Mouse (Mus musculus) layer of hippocampus, adult 9-10 months (tissue): Measurements from ENCODE around the gene Tbc1d22b.
"Not testable (repeated sequence)": the region's sequence is repeated elsewhere in the genome, so short reads cannot be mapped to it uniquely, and the experiment has no call there.

Experiments used
- DNase-seq: peaks from one replicate; pipeline ENCODE4 v3.0.0; 2022; ENCODE audit warnings: low spot score

Gene Tbc1d22b

DNA sequence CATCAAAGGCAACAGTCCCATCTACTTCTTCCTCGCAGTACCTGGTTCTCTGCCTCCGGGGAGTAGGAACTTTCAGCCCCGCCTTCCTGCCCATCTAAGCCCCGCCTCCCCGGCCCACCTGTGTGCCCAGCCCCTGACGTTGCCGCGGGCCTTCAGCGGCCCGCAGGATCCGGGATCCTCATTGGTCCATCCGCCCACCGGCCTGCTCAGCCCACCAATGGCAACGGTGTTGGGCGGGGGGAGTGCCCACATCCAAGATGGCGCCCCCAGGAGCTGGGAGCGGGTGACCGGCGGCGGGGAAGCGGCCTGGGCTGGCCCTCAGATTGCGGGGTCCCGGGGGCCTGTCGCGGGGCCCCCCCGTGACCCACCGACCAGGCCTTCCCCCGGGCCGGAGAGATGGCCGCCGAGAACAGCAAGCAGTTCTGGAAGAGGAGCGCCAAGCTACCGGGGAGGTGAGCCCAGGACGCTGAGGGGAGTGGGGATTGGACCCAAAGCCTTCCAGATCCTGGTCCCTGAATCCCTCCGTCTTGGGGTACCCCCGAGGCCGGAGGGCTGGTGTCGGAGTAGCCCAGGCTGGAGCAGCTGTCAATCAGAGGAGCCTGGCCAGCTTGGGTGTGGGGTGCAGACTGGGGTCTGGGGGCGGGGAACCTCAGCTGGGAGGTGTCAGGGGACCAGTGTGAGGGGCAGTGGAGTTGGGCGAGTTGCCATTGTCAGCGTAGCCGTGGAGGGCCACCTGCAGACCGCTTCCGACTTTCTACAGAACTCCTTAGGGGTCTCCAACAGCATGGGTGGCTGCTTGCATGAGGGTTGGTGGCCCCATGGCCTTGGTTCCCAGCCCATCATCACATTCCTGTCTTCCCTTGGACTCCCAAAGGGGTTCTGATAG lies at the start of gene Tbc1d22b, which contains the start of gene Gm17657:
Tbc1d22b (plus strand) TSS at position 243 of the 886 bp plus-strand sequence.
Gm17657 (minus strand) TSS at position 96 of the 886 bp plus-strand sequence.
- peak; percentile 81 for DNase-seq

DNA sequence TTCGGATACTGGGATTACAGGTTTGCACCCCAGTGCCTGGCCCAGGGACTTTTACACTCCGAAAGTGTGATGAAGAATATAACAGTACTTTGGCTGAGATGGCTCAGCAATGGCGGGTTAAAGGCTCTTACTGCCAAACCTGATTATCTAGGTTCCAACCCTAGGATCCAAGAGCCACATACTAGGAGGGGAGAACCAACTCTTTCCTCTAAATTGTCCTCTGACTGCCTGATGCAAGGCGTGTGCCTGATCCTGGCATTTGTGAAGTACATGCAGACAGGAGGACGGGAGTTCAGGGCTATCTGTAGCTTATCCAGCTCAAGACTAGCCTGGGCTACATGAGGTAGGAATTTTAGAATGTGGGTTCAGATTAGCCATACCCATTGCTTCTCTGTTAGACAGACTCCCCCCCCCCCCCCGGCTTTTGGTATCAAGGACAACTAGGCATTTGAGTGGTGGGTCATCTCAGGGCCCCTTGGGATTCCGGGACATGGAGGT lies 49.3 kb upstream of the Tbc1d22b start:
- DNase-seq = no peak

DNA sequence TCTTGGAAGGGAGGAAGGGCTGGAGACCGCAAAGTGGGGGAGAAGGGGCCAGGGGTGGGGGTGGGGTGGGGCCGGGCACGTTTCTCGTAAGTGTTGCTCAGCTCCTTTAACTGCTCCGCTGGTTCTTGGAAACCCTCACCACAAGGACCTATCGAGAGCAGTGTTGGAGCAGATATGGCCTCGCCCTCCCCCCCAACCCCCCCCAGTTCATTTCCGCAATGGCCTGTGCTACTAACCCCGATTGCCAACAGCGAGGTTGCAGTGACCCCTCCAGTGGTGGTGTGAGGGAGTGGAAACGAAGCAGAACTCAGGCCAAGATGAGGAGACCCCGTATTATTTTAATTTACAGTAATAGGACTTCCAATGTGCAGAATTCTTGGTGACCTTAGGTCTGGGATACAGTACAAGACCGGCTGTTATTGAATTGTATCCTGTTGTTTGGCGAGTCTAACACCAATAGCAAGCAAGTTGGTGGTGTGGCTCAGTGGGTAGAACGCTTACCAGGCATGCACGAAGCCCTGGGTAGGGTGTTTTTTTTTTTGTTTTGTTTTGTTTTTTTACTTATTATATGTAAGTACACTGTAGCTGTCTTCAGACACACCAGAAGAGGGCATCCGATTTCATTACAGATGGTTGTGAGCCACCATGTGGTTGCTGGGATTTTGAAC lies 48.6 kb upstream of the Tbc1d22b start:
- no peak for DNase-seq

DNA sequence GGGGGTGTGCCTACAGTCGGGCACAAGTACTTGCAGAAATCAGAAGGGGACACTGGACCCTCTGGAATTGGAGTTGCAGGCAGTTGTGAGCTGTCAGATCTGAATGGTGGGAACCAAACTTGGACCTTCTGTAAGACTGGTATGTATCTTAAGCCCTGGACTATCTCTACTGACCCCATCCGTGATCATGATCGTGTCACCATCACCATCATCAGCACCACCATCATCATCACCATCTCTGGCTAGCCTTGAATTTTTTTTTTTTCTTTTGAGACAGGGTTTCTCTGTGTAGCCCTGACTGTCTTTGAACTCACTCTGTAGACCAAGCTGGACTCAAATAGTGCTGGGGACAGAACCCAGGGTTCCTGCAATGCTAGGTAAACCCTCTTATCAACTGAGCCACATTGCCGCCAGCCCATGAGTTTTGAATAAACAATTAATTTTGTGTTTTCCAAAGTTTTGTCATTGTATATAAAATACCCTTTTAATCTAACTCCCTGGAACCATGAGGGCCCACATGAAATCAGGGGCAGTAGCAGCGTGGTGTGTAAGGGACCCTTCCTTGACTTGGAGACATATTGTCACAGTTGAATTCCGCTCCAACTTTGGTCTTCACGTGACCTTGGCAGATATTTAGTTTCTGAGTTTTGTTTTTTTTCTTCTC lies 47.4 kb upstream of the Tbc1d22b start:
- no peak for DNase-seq

DNA sequence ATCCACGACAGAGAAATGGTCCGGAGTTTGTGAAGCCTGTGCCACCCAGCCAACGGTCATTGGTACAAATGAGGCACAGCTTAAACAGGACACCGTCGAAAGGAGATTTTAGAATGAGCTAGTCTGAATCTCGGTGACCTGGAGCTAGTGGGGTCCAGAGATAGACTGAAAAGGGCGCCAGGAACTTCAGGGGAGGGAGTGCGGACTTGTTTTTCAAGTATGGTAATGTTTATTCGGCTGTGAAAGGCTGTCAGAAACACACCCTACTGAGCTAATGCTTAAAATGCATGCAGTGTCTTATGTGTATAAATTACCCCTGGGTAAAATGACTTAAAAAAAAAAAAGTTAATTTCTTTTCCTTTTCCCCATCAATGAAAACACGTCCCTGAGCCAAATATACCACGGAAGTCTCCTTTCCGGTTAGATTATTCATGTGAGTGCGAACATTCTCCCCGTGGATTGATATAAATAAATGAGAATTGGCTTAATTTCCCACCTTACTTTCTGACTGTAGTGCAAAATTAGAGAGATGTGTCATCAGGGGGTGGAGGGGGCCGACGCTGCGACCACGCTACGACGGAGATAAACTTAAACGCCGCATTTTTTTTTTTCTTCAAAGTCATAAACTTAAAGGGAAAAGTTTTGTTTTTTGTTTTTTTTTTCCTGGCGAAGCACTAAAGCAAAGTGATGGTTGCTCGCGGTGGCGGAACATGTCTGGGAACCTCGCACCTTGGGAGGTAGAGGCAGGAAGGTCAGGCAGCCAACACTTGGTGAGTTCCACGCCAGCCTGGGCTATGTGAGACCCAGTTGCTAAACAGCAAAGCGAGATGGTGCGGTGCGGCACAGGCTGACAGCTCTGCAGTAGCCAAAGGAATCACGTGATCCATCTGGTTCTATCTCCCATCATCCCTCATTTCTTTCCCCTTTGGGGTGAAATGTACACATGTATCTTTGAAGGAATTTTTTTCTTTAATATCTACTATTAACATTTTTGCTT lies 46.6 kb upstream of the Tbc1d22b start:
- DNase-seq = no peak

DNA sequence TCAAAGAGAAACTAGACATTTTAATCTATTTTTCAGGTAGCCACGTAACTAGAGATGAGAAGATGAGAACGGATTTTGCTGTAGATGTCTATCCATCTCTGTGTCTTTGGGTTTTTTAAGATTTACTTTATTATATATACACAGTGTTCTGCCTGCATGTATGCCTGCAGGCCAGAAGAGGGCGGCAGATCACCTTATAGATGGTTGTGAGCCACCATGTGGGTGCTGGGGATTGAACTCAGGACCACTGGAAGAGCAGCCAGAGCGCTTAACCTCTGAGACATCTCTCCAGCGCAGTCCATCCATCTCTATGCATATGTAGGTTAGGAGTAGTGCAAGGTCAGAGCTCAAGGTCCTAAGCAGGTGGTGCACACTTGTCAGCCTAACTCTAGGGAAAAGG lies 45.9 kb upstream of the Tbc1d22b start:
- no peak for DNase-seq

DNA sequence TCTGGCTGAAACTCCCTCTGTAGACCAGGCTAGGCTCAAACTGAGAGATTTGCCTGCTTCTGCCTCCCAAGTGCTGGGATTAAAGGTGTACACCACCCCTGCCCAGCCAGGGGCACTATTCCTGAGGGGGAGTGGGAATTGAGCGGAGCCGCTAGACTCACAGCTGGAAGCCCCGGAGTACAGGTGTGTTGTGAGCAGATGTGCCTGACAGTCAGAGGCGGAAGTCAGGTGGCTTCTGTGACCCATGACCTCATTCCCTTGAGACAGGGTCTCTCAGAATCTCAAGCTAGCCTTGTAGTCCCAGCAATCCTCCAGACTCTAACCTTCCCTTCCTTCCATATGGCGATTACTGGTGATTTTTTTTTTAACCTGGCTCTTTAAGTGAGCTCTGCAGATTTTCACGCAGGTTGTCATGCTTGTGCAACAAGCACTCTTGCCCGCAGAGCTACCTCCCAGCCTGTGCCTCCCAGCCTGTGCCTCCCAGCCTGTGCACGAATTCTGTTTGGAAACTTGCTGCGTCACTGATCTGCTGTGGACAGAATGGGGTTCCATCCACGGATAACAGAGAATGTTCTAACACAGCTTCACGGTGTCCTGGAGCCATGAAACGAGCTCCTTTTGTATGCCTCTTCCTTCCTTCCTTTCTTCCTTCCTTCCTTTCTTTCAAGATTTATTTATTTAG lies 40.5 kb upstream of the Tbc1d22b start:
- DNase-seq = no peak

DNA sequence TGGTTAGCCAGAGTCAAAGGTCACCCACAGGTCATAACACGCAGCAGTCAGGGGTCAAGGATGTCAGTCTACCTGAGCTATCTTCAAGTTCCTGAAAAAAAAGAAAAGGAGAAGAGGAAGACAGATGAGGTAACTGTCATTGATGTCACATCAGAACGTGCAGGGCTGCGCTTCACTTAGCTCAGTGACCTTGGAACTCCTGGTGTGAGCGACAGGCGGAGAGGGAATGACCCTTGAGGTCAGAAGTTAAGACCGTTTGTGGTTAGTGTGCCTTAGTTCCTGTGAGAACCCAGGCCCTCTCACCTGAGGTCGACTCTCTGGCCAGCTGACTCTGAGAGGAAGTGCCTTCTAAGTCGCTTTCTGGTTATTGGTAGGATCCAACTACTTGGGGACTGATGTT lies 38.9 kb upstream of the Tbc1d22b start:
- no peak for DNase-seq

DNA sequence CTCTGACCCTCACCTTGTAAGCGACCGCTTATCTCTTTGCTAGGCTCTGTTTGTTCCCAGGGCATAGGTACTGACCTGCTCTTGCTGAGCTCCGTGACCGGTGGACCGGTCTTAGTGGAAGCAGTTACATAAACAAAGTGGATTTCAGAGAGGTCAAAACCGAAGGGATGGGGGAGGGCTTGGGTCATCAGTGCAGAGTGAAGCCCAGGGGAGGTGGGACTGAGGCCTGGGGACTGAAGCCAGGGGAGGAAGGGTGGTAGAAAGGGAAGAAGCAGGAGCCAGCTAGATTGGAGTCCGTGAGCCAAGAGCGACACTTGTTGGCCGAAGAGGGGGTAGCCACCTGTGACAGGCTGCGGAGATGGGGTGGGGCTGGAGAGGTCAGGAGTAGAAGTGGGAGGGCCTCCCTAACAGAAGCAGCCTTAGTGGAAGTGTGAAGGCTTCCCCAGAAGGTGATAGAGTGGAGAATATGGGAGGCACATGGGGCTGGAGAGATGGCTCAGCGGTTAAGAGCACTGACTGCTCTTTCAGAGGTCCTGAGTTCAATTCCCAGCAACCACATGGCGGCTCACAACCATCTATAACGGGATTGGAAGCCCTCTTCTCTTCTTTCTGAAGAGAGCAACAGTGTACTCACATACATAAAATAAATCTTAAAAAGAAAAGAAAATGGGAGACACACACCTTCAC lies 36.4 kb upstream of the Tbc1d22b start:
- no peak for DNase-seq

DNA sequence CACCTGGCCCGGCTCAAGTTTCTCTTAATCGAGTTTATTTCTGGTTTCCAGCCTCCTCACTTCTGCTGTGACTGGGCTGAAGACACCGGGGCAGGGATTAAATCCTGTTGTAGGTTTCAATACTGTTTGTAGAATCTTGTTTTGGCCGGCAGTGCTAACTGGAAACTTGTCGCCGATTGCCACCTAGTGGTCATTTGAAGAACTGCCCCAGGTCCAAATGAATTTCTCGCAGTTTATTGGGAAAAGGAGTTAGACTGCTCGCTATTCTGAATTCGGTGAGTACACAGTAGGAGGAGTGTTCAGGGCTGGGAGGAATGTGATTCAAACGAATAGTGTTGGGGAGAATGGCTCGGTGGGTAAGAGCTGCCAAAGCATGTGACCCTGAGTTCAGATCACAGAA lies 35.1 kb upstream of the Tbc1d22b start:
- peak; percentile 78 for DNase-seq

DNA sequence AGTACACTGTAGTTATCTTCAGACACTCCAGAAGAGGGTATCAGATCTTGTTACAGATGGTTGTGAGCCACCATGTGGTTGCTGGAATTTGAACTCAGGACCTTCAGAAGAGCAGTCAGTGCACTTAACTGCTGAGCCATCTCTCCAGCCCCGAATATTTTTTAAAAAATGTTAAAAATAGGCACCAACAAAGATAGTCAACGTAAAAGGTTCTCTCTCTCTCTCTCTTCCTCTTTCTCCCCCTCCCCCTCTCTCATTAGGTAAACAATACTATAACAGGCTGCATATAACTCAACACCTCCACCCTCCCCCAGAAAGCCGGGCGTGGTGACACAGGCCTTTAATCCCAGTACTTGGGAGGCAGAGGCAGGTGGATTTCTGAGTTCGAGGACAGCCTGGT lies 30.9 kb upstream of the Tbc1d22b start:
- not testable (repeated sequence) for DNase-seq

DNA sequence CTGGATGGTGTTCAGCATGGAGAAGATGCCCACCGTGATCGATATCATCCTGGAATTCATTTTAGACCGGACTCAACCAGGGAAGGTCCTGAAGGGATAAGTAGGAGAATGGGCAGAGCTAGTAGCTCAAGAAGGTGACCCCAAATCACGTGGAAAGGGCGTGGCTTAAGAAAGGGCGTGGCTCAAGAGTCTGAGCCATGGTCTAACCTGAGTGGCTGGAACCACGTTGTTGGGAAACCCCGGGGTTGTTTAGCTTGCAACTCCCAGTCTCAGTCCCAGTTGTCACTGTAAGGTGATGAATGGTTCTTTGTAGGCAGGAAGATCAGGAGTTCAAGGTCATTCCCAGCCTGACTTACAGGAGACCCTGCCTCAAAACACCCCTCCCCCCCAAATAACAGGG lies 29.9 kb upstream of the Tbc1d22b start:
- no peak for DNase-seq

DNA sequence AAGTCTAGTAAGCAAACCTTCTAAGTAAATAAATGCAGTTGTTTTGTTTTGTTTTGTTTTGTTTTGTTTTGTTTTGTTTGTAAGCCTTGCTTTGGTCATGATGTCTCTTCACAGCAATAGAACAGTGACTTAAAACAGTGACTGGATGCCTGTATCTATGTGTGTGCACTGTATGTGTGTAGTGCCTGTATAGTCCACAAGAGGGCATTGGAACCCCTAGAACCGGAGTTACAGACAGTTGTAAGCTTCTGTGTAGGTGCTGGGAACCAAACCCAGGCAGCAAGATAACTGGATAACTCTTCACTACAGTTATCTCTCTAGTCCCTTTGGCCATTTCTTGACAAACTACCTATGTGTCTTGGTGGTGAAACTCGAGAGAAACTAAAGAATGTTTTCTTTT lies 24.0 kb upstream of the Tbc1d22b start:
- no peak for DNase-seq

DNA sequence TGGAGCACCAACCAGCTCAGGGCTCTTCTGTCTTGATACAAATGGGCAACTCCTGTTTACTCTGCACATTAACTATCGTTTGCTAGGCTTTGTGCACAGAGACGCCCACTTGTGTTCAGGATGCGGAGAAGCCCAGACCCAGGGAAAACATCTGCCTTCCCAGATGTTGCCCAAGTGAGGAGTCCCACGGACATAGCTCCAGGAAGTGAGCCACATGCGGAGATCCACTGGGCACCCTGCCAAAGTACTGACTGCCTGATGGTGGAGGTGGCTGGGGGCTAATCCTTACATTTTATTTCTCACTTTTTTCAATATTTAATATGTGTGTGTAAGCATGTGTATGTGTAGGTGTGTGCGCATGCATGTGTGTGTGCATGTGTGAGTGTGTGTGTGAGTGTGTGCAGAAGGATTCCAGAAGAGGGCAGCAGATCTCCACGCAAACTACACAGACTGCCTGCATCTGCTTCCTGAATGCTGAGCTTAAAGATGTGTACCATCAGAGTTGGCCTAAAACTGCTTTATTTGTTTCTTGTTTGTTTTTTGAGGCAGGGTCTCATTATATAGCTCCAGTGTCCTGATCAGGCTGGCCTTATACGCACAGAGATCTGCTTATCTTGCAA lies 20.9 kb upstream of the Tbc1d22b start:
- no peak for DNase-seq

DNA sequence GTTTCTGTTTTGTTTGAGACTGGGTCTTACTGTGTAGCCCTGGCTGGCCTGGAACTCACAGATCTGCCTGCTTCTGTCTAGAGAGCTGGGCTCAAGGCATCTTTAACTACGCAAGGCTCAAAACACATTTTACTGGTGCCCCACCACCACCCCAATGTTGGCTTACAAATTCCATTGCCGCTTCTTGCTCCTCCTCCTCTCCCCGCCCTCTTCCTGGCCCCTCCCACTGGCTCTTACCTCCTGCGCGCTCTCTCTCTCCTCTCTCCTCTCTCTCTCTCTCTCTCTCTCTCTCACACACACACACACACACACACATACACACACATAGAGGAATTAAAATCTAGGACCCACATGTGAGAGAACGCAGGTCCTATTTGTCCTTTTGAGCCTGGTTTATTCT lies 19.1 kb upstream of the Tbc1d22b start:
- DNase-seq = no peak

DNA sequence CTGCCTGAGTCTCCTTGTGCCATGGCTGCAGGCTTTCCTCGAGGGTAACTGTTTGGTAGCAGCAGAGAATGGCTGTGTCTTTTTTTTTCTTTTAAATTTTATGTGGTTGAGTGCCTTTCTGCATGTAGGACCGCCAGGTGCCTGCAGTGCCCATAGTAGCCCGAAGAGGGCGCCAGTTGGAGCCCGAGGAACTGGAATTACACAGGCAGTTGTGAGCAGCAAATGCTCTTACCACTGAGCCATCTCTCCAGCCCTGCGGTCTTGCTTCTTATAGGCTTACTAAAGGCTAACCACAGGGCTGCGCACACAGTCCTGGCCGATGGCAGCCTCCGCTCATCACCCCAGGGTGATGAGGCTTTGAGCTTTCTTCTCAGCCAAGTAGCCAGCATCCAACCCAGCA lies 18.3 kb upstream of the Tbc1d22b start:
- DNase-seq = no peak

DNA sequence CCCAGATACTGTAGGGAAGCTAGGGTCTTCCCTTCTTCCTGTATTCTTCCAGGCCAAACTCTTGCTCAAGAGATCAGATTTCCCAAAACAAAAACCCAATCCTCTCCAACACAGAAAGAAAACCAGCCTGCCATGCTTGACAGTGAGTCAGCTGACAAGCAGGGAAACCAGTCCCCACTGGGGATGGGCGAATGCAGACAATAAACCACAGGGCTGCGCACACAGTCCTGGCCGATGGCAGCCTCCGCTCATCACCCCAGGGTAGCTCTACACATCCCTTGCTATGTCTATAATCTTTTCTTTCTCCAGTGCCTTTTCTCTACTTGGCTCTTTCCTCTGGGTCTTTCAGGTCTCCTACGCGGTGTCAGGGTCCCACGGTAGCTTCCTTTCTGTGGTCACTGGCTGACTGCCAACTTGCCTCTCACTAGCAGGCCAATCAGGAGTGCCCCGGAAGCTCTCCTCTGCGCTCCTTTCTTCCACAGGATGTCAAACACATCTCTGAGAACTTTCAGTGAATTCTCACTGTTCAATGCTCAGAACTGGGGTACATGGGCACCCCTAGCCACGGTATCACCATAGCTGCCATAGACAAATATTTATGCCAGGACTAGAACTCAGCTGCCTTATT lies 17.7 kb upstream of the Tbc1d22b start:
- DNase-seq = no peak

DNA sequence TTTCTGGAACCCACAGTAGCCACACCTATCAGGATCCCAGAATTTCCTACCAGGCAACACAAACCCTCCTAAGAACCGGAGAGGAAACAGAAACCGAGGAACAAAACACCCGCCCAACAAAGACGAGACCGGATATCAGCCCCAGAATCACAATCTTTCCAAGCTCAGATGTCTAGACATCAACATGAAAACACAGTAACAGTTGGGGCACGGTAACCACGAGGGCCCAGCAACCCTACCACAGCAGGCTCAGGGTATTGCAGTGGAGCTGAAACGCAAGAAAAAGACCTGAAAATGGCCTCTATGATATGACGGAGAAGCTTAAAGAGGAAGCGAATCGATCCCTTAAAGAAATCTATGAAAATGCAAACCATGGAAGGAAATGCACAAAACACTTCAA lies 15.7 kb upstream of the Tbc1d22b start:
- DNase-seq = no peak

DNA sequence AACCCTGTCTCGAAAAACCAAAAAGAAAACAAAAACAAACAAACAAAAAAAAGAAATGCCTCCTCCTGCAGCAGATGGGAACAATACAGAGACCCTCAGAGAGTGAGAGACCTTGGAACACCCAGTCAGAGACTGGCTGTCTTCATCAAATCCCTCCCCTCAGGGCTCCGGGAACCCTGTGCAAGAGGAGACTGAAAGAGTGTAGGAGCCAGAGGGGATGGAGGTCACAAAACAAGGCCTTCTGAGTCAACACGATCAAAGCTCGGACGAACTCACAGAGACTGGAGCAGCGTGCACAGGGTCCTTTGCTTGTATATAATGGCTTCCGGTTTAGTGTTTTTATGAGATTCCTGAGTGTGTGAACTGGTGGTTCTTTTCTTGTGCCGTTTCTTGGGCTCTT lies 9.2 kb upstream of the Tbc1d22b start:
- no peak for DNase-seq
